Mouse (Mus musculus) right cerebral cortex, postnatal 25 days (tissue): ENCODE measurements around the gene Usp39.

Experiments used
- DNase-seq: peaks from one replicate; pipeline ENCODE4 v3.0.0; 2022

The Usp39 gene

DNA sequence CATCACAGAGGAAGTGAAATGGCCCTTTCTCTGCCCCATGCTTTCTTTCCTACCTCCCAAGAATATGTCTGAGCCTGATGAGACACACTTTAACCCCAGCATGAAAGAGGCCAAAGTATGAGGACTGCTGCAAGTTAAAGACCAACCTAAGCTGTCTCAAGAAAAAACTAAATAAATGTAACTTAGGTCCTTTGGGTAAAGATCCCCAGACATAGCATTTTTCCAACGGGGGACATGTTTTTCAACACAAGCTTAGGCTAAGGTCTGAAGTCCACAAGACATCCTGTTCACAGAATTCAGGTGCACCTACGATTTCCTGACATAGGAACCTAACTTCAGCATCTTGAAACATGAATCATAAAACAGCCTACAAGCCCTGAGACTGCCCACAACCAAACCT is 5.2 kb upstream of the Usp39 start:
- no peak for DNase-seq

GRCm38 (mm10) chr6:72348411-72348810 is 3.4 kb upstream of the Usp39 start:
- no peak for DNase-seq

DNA sequence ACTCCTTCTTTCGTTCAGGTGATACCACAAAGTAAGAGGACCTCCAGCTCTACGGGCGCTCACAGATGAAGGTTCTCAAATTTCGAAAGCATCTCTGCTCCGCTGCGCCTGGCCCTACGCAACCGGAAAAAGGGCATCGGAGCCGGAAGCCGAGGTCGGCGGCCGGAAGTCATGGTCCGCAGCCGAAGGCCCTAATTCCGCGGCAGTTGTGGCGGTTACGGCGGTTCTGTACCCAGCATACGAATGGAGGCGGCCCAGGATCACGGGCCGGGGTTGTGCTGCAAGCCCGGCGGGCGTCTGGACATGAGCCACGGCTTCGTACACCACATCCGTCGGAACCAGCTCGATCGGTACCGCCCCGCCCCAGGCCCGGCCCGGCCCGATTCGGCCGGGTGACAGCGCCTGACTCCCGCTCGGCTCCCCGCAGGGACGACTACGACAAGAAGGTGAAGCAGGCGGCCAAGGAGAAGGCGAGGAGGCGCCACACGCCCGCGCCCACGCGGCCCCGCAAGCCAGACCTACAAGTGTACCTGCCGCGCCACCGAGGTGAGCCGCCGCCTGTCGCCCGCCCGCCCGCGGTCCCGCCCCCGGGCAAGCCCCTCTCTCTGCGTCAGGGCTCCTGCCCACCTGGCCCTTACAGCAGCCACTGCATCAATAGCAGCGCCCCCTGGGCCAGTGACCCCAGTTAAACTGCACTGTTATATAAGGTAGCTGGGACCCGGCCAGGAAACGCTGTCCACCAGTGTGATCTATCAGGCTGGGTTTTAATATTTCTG is 2.4 kb upstream of the Usp39 start, which contains the start of gene 0610030E20Rik:
TSS of gene 0610030E20Rik (plus strand) at position 152 of the 776 bp plus-strand sequence.
- DNase-seq = peak; percentile 79

DNA sequence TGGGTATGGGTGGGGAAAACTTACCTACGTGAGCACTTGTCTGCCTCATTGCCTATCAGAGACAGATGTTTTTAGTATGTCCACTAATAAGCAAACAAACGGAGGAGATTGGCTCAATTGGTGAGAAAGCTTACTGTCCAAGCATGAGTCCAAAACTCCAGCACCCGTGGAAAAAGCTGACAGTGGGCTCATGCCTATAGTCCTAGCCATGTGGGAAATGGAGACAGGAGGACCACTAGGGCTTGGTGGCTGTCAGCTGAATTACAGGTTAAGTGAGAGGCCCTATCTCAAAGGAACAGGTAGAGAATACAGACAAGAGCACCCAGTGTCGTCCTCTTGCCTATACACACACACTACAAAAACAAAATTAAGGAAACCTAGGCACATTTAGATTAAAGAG is 1.3 kb upstream of the Usp39 start:
- DNase-seq = no peak

DNA sequence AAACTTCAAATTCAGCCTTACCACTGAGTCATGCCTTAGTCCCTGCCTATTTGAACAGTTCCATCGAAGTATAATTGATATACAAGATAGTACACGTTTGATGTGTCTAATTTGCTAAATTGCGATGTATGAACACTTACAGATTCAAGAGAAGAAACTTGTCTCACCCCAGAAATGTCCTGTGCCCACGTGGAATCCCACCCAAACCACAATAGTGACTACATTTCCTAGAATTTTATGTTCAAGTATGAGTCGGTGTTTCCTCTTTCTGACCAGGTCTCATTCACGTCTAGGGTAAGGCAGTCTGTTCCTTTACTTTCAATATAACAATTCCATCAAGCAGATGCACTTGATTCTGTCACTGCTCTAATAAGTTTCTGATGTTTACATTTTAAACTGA is 649 bp upstream of the Usp39 start:
- no peak for DNase-seq

GRCm38 (mm10) chr6:72344396-72345073 is 449 bp downstream of the Usp39 start:
- DNase-seq = no peak

DNA sequence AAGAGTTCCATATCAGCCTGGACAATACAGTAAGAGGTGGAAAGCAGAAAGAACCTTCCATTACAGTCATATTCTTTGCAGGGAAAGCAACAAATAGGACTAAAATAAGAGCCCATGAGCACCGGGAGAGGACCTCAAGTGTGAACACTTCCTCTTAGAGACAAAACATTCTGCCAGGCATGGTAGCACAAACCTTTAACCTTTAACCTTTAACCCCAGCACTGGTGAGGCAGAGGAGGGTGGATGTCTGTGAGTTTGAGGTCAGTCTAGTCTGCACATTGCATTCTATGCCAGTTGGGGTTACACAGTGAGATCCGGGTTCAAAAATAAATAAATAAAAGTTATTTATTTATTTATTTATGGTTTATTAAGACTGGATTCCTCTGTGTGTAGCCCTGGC is 4.5 kb downstream of the Usp39 start:
- DNase-seq = no peak

DNA sequence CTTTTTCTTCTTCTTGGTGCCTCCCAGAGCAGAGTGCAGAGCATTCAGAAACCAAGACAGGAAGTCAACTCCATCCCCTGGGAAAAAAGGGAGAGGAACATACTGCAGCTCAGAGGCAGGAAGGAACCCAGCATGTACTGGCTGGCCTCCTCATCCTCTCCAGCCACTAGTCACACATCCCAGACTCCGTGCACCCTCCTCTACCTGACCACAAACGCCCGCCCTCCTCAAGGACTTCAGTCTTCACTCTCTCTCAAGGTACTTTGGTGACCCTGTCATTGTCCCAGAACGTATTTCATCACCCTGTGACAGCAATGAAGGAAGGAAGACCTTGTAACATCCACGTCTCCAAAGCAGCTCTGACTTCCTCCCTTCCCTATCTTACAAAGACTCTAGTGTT is 11.9 kb downstream of the Usp39 start:
- no peak for DNase-seq

- no peak for DNase-seq
Observed at GRCm38 (mm10) chr6:72330133-72330532, 14.9 kb downstream of the Usp39 start.

- DNase-seq = no peak
Observed at GRCm38 (mm10) chr6:72329019-72329418, 16.0 kb downstream of the Usp39 start.

- peak; percentile 44 for DNase-seq
Observed at GRCm38 (mm10) chr6:72326274-72326673, 18.7 kb downstream of the Usp39 start.

DNA sequence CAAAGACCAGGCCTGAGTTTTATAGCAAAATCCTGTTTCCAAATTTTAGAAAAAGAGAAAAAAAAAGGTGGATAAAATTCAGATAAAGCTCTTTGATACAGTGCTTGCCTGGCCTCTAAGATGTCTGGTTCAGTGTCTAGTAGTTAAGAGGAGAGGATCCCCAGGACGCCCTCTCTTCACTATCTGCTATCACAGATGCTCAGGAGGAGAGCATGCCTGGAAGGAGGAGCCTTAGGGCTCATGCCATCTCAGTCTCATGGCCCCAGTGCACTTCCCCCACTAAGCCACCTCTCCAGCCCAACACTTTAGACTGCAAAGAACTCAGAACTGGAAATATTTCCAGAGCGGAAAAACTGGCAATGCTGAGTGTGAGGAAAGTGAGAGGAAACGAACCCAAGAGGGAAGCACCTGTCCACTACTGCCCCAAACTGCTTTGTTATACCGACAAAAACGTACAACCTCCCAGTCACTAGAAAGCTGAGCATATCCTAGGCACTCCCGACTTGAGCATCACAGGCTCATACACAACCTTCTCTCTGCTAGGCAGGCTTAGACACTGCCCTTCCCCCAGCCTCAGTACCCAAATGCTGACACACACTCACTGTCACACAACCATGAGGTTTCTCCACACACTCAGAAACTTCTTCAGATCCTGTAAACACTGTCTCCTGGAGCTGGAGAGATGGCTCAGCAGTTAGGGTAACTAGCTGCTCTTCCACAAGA is 21.0 kb downstream of the Usp39 start:
- DNase-seq = no peak

- DNase-seq = no peak
Observed at GRCm38 (mm10) chr6:72322936-72323335, 22.0 kb downstream of the Usp39 start.

DNA sequence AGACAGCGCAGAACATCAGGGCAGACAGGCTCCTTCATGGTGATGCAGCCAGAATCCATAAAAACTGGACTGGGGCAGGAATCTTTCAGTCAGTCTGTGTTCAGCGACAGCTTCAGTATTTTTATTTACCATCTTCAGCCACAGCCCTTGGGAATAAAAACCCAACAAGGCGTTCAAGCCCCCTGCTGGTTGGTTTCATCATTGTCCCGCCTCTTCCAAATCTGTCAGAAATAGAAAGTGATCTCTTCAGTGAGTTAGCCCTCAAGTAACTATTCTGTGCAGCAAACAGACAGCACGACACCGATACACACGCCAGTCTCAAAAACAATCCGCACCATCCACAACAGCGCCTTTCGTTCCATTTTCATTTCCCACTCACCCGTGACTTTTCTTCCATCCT is 26.0 kb downstream of the Usp39 start:
- DNase-seq = peak; percentile 29

DNA sequence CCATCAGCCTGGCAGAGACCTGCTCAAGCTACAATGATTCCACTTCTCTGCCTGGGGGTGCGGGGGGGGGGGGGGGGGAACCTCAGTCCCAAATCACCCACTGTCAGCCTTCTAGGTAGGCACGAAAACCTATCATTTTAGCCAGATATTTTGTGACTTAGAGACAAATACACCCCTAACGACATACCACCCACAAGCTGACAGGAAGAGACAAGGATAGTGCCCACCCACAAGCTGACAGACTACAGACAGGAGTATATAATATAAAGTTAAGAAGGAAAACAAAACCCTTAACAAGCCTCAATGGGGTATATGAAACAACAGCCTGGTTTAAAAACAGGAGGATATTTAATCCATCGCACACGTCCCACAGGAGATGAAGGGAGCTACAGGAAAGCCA is 26.5 kb downstream of the Usp39 start:
- DNase-seq = no peak

GRCm38 (mm10) chr6:72316044-72316443 is 28.9 kb downstream of the Usp39 start:
- no peak for DNase-seq

- no peak for DNase-seq
Observed at GRCm38 (mm10) chr6:72315384-72315783, 29.6 kb downstream of the Usp39 start.

DNA sequence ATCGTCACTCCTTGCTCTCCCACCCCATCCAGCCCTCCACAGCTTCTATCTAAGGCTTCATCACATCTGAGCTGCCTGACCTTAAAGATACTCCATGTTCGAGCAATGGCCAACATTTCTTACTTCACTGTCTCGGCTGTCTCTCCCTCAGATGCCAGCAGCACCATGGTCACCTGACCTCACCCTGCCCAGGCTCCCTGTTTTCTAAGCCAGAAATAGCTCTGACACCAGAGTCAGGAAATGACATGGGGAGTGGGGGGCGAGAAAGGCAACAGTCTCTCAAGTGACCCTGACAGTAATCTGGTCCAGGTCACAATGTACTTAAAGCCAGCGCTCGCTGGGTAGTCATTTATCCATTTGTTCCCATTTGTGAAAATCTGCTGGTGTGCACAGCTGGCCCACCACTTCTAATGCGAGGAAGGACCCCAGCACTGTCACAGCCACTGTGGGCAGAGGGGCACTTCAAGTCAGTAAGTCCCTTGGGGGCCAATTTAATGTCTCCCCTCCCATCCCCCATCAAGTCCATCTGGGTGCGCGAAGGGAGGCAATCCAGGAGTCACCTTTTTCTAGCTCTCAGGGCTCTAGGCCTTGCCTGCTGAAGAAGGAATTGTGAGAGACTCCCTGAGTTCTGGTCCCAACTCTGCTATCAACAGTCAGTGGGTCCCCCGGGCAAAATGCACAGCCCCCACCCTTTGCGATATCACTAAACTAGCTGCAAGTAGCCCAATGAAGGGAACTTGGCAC is 31.7 kb downstream of the Usp39 start:
- DNase-seq = no peak

- no peak for DNase-seq
Observed at GRCm38 (mm10) chr6:72312198-72312597, 32.8 kb downstream of the Usp39 start.

GRCm38 (mm10) chr6:72303510-72303909 is 41.5 kb downstream of the Usp39 start:
- DNase-seq = no peak

DNA sequence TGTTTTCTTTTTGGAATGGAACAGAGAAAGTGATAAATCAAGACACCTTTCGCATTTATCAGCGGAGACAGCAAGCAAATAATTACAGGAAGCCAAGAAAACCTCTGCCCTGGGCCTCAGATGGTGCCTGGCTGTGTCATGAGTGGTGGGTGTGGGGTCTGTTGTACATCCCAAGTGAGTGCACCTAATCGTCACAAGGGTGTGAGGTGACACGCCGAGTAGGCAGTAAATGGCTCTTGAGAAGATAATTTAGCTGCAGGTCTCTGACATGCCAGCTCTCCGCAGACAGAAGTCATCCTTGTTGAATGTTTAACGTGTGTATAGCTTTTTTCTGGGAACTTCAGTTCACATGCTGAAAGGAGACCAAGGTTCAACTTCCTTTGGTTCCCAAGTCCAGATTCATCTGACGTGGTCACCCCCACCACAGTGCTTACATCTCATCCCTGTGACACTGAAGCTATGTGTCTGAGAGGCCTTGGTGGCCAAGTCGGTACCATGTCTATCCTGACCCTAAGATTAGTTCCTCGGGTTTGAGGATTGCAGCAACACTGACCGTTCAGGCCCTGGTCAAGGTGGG is 42.5 kb downstream of the Usp39 start:
- DNase-seq = no peak

- no peak for DNase-seq
Observed at GRCm38 (mm10) chr6:72297825-72298224, 47.2 kb downstream of the Usp39 start.
